Mouse (Mus musculus): ENCODE data around the gene Mlxip. TPM values are rescaled to one million over a fixed set of nuclear protein-coding genes. Genes with fewer than 3 reads are reported as not detected.
A peak's percentile ranks its signal among the peaks of the same experiment; 100 is the strongest.

The Mlxip gene
- total RNA-seq, 1 experiment from 2014 or later: 17.5 TPM

GRCm38 (mm10) chr5:123416566-123417518 is 22.2 kb downstream of the Mlxip start:
- no peak for ATAC-seq (replicated peaks; ENCODE audit: insufficient number of reproducible peaks, low FRiP score, low TSS enrichment, poor library complexity, severe bottlenecking)

DNA sequence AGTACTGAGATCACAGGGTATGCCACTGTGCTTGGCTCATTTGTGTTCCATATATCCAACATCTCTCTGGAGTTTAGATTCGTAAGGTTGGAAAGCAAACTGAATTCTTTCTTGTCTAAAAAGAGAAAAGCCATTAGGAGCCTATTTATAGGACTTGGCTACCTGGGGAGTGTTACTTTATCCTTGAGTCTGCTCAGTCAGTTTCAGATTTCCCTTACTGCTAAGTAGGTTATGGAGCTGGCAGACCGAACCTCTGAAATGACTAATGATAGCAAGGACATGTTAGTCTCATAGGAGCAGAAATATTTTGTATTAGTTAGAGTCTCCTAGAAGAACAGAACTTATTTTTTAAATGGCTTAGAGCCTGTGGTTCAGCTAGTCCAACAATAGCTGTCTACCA is 29.3 kb downstream of the Mlxip start:
- ATAC-seq (replicated peaks; ENCODE audit: insufficient number of reproducible peaks, low FRiP score, low TSS enrichment, poor library complexity, severe bottlenecking): no peak

DNA sequence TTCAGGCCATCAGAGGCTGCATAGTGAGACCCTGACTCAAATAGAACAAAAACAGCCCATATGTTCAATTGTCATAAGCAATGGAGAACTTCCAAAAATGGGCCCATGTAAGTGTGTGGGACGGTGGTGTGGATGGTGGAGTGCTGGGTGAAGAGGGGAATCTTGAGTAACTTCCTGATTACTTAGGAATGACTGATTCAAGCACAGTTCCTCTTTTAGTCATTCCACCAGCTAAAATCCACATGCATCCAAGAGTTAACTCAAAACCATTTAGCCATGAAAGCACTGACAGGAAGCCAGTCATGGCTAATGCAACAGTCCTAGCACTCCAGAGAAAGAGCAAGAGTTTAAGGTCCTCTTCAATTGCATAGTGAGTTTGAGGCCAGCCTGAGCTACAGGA is 33.0 kb downstream of the Mlxip start:
- ATAC-seq (replicated peaks; ENCODE audit: insufficient number of reproducible peaks, low FRiP score, low TSS enrichment, poor library complexity, severe bottlenecking): peak; percentile 47; the same call in 1 of the 2 replicates

- no peak for ATAC-seq (replicated peaks; ENCODE audit: insufficient number of reproducible peaks, low FRiP score, low TSS enrichment, poor library complexity, severe bottlenecking)
Observed at GRCm38 (mm10) chr5:123431524-123432304, 37.1 kb downstream of the Mlxip start.

- no peak for ATAC-seq (replicated peaks; ENCODE audit: insufficient number of reproducible peaks, low FRiP score, low TSS enrichment, poor library complexity, severe bottlenecking)
Observed at GRCm38 (mm10) chr5:123432305-123432874, 37.8 kb downstream of the Mlxip start.

GRCm38 (mm10) chr5:123436071-123436779 is 41.6 kb downstream of the Mlxip start:
- ATAC-seq (replicated peaks; ENCODE audit: insufficient number of reproducible peaks, low FRiP score, low TSS enrichment, poor library complexity, severe bottlenecking): no peak

- peak; percentile 55 for ATAC-seq (replicated peaks; ENCODE audit: insufficient number of reproducible peaks, low FRiP score, low TSS enrichment, poor library complexity, severe bottlenecking)
Observed at GRCm38 (mm10) chr5:123436780-123437175, 42.2 kb downstream of the Mlxip start.

- ATAC-seq (replicated peaks; ENCODE audit: insufficient number of reproducible peaks, low FRiP score, low TSS enrichment, poor library complexity, severe bottlenecking): no peak
Observed at GRCm38 (mm10) chr5:123438381-123438780, 43.8 kb downstream of the Mlxip start.

- no peak for ATAC-seq (replicated peaks; ENCODE audit: insufficient number of reproducible peaks, low FRiP score, low TSS enrichment, poor library complexity, severe bottlenecking)
Observed at GRCm38 (mm10) chr5:123439312-123439711, 44.7 kb downstream of the Mlxip start.

DNA sequence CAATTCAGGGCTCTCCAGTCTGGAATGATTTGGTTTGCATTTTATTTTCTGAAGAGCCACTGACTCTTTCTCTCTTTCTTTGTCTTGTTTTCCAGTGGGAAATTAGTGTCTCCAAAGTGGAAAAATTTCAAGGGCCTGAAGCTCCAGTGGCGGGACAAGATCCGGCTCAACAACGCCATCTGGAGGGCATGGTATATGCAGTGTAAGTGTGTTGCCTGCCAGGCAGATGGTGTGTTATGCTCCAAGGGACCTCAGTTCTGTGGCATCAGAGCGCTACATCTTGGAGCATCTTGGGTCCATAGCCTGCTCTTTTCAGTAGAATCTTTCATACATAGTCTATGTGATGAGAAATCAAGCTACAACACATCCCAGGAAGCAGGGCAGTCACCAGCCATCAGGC is 45.3 kb downstream of the Mlxip start:
- no peak for ATAC-seq (replicated peaks; ENCODE audit: insufficient number of reproducible peaks, low FRiP score, low TSS enrichment, poor library complexity, severe bottlenecking)

- no peak for ATAC-seq (replicated peaks; ENCODE audit: insufficient number of reproducible peaks, low FRiP score, low TSS enrichment, poor library complexity, severe bottlenecking)
Observed at GRCm38 (mm10) chr5:123440664-123441063, 46.1 kb downstream of the Mlxip start.

DNA sequence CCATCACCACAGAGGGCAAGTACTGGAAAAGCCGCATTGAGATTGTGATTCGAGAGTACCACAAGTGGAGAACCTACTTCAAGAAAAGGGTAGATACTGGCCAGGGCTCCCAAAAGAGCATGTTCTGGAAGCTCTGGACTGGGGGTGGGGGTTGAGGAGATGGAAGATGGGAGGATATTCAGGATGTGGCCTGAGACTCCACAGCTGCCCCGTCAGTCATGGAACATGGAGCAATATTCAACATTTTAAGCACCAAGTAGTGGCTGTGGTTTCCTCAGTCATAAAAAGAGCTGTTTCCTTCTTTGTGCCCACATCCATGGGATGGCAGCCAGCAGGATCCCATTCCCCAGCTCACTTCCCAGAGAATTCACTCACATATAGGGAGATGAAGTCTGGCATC is 47.7 kb downstream of the Mlxip start:
- no peak for ATAC-seq (replicated peaks; ENCODE audit: insufficient number of reproducible peaks, low FRiP score, low TSS enrichment, poor library complexity, severe bottlenecking)

DNA sequence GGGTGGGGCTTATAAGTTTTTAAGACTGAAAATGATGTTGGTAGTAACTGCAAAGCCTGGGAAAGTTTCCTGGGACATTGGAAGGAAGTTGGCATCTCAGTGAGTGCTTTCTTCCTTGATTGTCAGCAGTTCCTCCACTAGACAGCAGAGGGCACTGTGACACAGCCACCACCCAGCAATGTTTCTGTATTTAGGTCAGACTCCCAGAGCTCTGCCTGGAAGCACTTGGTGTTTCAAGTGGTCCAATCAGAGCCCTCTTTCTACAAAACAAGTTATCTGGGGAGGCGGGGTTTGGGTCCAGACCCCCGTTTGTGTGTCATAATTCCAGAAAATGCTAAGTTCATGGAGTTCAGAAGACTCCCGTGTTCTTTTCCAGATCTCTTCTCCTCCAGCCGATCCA is 49.5 kb downstream of the Mlxip start:
- ATAC-seq (replicated peaks; ENCODE audit: insufficient number of reproducible peaks, low FRiP score, low TSS enrichment, poor library complexity, severe bottlenecking): no peak

DNA sequence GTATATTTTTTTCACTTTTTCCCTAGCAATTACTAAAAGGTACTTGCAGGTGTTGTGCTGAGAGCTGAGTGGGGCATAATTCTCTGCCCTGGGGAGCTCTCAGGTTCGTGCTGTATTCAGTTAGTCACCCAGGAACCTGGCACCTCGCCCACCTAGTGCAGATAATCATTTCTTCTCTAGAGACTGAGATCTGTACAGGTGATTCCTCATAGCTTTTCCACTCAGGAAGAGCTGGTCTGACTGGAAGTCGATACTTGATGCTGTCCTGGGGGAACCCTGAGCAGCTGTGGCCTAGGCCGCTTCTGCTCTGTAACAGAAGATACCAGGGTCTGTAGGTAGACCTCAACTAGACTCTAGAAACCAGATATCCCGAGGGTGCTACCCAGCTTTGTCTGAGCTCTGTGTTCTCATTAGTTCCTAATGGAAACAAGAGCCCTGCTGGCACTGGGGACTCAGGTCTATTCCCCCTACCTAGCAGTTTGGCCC is 50.3 kb downstream of the Mlxip start:
- ATAC-seq (replicated peaks; ENCODE audit: insufficient number of reproducible peaks, low FRiP score, low TSS enrichment, poor library complexity, severe bottlenecking): no peak

DNA sequence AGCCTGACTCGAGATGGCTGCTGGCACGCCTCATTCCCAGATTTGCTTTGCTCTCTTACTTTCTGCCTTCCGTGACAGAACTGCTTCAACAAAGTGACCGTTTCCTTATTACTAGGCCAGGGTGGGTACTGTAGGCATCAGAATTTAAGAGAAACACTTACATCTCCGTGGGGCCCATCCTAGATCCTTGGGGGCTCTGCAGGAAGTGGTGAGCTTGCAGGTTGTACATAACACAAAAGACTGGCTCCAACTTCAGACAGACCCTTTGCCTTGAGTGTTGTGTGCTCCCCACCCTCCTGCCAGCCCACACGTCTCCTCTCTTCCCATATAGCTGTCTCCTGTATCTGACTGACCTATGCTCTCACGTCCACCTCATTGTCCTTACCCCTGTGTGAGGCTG is 57.3 kb downstream of the Mlxip start:
- no peak for ATAC-seq (replicated peaks; ENCODE audit: insufficient number of reproducible peaks, low FRiP score, low TSS enrichment, poor library complexity, severe bottlenecking)

DNA sequence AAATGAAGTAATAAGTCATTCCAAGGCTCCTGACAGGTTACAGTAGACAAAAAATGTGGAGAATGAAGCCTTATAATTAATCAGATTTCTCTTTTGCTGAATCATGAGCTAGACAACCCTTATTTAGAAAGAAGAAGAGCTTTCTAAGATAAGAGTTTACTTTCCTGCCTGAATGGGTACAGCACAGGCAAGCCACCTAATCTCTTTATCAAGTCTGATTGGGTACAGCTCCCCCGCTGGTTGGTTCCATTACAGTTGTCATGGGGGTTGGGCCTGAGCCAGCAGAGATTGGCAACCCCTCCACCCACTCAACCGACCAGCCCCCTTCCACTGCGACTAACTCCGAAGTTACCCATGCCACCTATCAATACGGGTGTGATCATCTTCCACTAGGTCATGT is 66.8 kb downstream of the Mlxip start:
- no peak for ATAC-seq (replicated peaks; ENCODE audit: insufficient number of reproducible peaks, low FRiP score, low TSS enrichment, poor library complexity, severe bottlenecking)

DNA sequence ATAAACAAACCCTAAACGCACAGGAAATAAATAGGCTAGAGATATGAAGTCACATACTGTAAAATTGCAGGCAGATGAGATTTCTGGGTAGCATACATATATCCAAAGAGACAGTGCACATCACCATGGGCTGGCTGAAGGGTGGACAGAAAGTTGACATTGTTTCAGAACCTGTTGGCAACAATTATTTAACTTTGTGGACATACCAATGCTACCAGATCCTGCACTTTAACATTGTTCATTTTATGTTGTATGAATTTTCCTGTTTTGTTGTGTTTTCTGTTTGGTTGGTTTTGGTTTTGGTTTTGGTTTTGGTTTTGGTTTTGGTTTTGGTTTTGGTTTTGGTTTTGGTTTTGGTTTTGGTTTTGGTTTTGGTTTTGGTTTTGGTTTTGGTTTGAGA is 70.0 kb downstream of the Mlxip start:
- no peak for ATAC-seq (replicated peaks; ENCODE audit: insufficient number of reproducible peaks, low FRiP score, low TSS enrichment, poor library complexity, severe bottlenecking)

GRCm38 (mm10) chr5:123470784-123471400 is 76.3 kb downstream of the Mlxip start:
- no peak for ATAC-seq (replicated peaks; ENCODE audit: insufficient number of reproducible peaks, low FRiP score, low TSS enrichment, poor library complexity, severe bottlenecking)
